Mouse (Mus musculus): ENCODE results near the gene Rbm43. TPM values are rescaled to one million over a fixed set of nuclear protein-coding genes. Genes with fewer than 3 reads are reported as not detected.

Gene Rbm43
- polyA plus RNA-seq, 1 experiment from 2014 or later, result 5.1 TPM

GRCm38 (mm10) chr2:51972142-51972541 is 37.2 kb upstream of the Rbm43 start:
- Histone ChIP-seq H3K4me3 (ENCODE audit: low read depth, low read length) (peak overlapping the region; percentile 58), H3K27me3 (replicated peaks; ENCODE audit: control insufficient read depth, insufficient read depth, low read length) (no peaks in the 10 kb centered on the region), H3K9me3 (ENCODE audit: control insufficient read depth) (no peaks in the 10 kb centered on the region), H3K4me2 (replicated peaks; ENCODE audit: low read depth) (peak overlapping the region; percentile 63), H3K27ac (ENCODE audit: low read depth, low read length) (peak overlapping the region; percentile 87), H3K36me3 (ENCODE audit: control insufficient read depth, insufficient read depth) (no peaks in the 10 kb centered on the region), H3K9ac (ENCODE audit: low read depth, low read length) (peak overlapping the region; percentile 65; the same call in 1 of the 2 replicates), H3K4me1 (replicated peaks; ENCODE audit: control insufficient read depth, insufficient read depth, low read length) (no peaks in the 10 kb centered on the region)
- 45% methylated on average over 5 of the region's 5 CpGs for WGBS
- 0 out of 2 replicates have a peak, but pooled peaks have one; percentile 11 for ATAC-seq
- TF ChIP-seq CTCF (IDR thresholded peaks at IDR 0.05; ENCODE audit: low read depth), result no peak

- WGBS, result 81% methylated on average over 4 of the region's 4 CpGs
- H3K36me3 ChIP-seq (ENCODE audit: control insufficient read depth, insufficient read depth), result no peaks in the 10 kb centered on the region
- no peak overlapping the region for H3K27ac ChIP-seq (ENCODE audit: low read depth, low read length)
- H3K9me3 ChIP-seq (ENCODE audit: control insufficient read depth), result no peaks in the 10 kb centered on the region
- H3K4me1 ChIP-seq (replicated peaks; ENCODE audit: control insufficient read depth, insufficient read depth, low read length), result no peaks in the 10 kb centered on the region
- no peak overlapping the region for H3K4me3 ChIP-seq (ENCODE audit: low read depth, low read length)
- H3K9ac ChIP-seq (ENCODE audit: low read depth, low read length), result no peak overlapping the region
- no peaks in the 10 kb centered on the region for H3K27me3 ChIP-seq (replicated peaks; ENCODE audit: control insufficient read depth, insufficient read depth, low read length)
- peak; percentile 67 for ATAC-seq
- no peak for TF ChIP-seq CTCF (IDR thresholded peaks at IDR 0.05; ENCODE audit: low read depth)
- H3K4me2 ChIP-seq (replicated peaks; ENCODE audit: low read depth), result no peak overlapping the region
Observed at GRCm38 (mm10) chr2:51970897-51971296, 35.9 kb upstream of the Rbm43 start.

GRCm38 (mm10) chr2:51967288-51967687 is 32.3 kb upstream of the Rbm43 start:
- WGBS, result 64% methylated on average over 3 of the region's 3 CpGs
- no peak for ATAC-seq
- Histone ChIP-seq H3K4me1 (replicated peaks; ENCODE audit: control insufficient read depth, insufficient read depth, low read length) (no peaks in the 10 kb centered on the region), H3K4me2 (replicated peaks; ENCODE audit: low read depth) (no peak overlapping the region), H3K36me3 (ENCODE audit: control insufficient read depth, insufficient read depth) (no peaks in the 10 kb centered on the region), H3K9me3 (ENCODE audit: control insufficient read depth) (no peaks in the 10 kb centered on the region), H3K27me3 (replicated peaks; ENCODE audit: control insufficient read depth, insufficient read depth, low read length) (no peaks in the 10 kb centered on the region), H3K4me3 (ENCODE audit: low read depth, low read length) (no peak overlapping the region), H3K27ac (ENCODE audit: low read depth, low read length) (no peak overlapping the region), H3K9ac (ENCODE audit: low read depth, low read length) (no peak overlapping the region)
- TF ChIP-seq CTCF (IDR thresholded peaks at IDR 0.05; ENCODE audit: low read depth), result no peak

GRCm38 (mm10) chr2:51953648-51954204 is 18.8 kb upstream of the Rbm43 start:
- no peak overlapping the region for H3K4me2 ChIP-seq (replicated peaks; ENCODE audit: low read depth)
- WGBS, result 74% methylated on average over 7 of the region's 7 CpGs
- H3K36me3 ChIP-seq (ENCODE audit: control insufficient read depth, insufficient read depth), result peaks cover 26% of the 10 kb centered on the region
- no peaks in the 10 kb centered on the region for H3K9me3 ChIP-seq (ENCODE audit: control insufficient read depth)
- H3K4me3 ChIP-seq (ENCODE audit: low read depth, low read length), result no peak overlapping the region
- no peak overlapping the region for H3K27ac ChIP-seq (ENCODE audit: low read depth, low read length)
- no peak overlapping the region for H3K9ac ChIP-seq (ENCODE audit: low read depth, low read length)
- no peaks in the 10 kb centered on the region for H3K4me1 ChIP-seq (replicated peaks; ENCODE audit: control insufficient read depth, insufficient read depth, low read length)
- no peak for TF ChIP-seq CTCF (IDR thresholded peaks at IDR 0.05; ENCODE audit: low read depth)
- no peak for ATAC-seq
- H3K27me3 ChIP-seq (replicated peaks; ENCODE audit: control insufficient read depth, insufficient read depth, low read length), result no peaks in the 10 kb centered on the region

- WGBS, result 37% methylated on average over 1 of the region's 1 CpGs
Observed at GRCm38 (mm10) chr2:51950876-51951275, 15.9 kb upstream of the Rbm43 start.

GRCm38 (mm10) chr2:51948105-51948830 is 13.3 kb upstream of the Rbm43 start:
- no peak overlapping the region for H3K9ac ChIP-seq (ENCODE audit: low read depth, low read length)
- no peak overlapping the region for H3K4me3 ChIP-seq (ENCODE audit: low read depth, low read length)
- ATAC-seq, result no peak
- H3K27me3 ChIP-seq (replicated peaks; ENCODE audit: control insufficient read depth, insufficient read depth, low read length), result no peaks in the 10 kb centered on the region
- 53% methylated on average over 6 of the region's 6 CpGs for WGBS
- H3K36me3 ChIP-seq (ENCODE audit: control insufficient read depth, insufficient read depth), result peaks cover 10% of the 10 kb centered on the region
- TF ChIP-seq CTCF (IDR thresholded peaks at IDR 0.05; ENCODE audit: low read depth), result no peak
- H3K27ac ChIP-seq (ENCODE audit: low read depth, low read length), result no peak overlapping the region
- H3K9me3 ChIP-seq (ENCODE audit: control insufficient read depth), result no peaks in the 10 kb centered on the region
- no peaks in the 10 kb centered on the region for H3K4me1 ChIP-seq (replicated peaks; ENCODE audit: control insufficient read depth, insufficient read depth, low read length)
- no peak overlapping the region for H3K4me2 ChIP-seq (replicated peaks; ENCODE audit: low read depth)

More at GRCm38 (mm10) chr2:51950876-51951275, 15.9 kb upstream of the Rbm43 start:
- no peaks in the 10 kb centered on the region for H3K9me3 ChIP-seq (ENCODE audit: control insufficient read depth)
- peaks cover 15% of the 10 kb centered on the region for H3K36me3 ChIP-seq (ENCODE audit: control insufficient read depth, insufficient read depth)
- no peak for TF ChIP-seq CTCF (IDR thresholded peaks at IDR 0.05; ENCODE audit: low read depth)
- no peak overlapping the region for H3K27ac ChIP-seq (ENCODE audit: low read depth, low read length)
- no peak overlapping the region for H3K4me3 ChIP-seq (ENCODE audit: low read depth, low read length)
- no peak overlapping the region for H3K9ac ChIP-seq (ENCODE audit: low read depth, low read length)
- no peaks in the 10 kb centered on the region for H3K4me1 ChIP-seq (replicated peaks; ENCODE audit: control insufficient read depth, insufficient read depth, low read length)
- H3K27me3 ChIP-seq (replicated peaks; ENCODE audit: control insufficient read depth, insufficient read depth, low read length), result no peaks in the 10 kb centered on the region
- no peak overlapping the region for H3K4me2 ChIP-seq (replicated peaks; ENCODE audit: low read depth)
- no peak for ATAC-seq
